Mouse (Mus musculus): ENCODE data around the gene Cryzl1.

Gene Cryzl1

DNA sequence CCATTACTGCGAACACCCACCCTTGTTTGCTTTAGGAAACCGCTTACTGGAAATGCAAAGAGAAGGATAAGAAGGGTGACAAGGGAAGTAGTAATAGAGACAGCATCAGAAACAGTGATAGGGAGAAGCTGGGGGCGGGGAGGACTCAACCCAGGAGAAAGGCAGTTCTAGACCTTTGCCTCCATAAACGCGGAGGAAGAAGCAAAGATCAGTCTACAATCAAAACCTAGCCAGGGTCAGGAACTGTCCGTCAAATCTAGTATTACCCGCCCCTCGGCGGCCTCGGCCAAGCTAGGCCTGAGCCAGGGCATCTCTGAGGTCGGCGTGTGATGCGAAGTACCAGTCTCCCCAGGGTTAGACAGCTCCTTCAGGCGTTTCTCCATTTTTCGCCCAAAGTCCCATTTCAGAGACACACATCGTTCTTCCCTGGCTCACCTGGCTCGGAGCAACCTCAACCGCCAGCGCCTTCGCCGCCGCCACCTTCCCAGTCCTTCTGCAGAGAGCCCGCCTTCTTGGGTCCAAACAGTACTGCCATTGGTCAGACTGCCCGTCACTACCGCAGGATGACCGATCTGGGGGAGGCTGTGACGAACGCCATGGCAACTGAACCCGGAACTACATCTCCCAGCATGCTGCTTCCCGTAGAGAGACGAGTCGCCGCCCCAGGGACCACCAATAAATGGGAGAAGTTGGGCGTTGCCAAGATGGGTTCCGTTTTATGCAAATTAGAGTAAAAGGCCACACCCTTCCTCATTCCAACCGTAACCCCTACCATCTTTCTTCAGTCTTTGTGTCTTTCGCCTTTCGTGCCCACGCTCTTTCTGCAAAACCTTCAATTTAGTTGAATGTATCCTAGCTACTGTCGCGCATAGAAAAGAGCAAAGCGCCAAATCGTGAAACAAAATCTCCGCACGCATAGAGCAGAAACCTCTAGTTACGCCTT, at the start of gene Cryzl1:
TSS of gene Cryzl1 (minus strand) at position 853 of the 943 bp plus-strand sequence.
- DNase-seq (ENCODE audit: low spot score in 2 of 2): peak; percentile 99

DNA sequence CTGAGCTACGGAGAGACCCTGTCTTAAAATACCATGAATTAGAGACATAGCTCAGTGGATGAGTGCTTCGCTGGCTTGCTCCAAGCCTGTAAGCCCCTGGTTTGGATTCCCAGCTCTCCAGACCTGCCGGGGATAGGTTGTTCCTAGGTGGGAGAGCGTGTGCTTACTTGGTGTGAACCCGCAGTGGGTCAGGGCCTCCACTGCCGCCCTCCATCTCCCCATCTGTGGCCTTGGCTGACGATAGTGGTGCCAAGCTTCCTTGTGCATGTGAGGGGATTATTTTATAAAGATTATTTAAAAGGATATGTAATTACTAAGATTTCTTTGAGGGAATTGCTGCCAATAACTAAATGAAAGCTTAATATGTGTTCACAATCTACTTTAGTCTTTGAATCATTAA, 43.8 kb upstream of the Cryzl1 start:
- no peak for DNase-seq (ENCODE audit: low spot score in 2 of 2)

DNA sequence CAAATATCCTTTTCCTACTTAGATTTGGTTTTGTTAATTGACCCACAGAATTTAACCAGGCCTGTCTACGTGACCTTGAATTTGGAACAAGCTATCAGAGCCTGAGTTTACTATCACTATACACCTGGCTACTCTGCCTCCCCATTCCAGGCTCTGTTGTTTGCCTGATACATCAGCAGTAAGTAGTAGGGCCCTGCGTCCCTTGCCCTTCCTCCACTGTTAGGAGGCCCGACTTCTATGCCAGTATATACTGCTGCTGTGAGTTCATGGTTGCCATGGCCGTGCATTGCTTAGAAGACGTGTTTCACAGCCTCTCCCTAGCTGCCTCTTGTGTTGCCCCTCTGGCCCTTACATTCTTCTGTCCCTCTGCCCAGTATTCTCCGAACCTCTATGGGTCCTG, 42.6 kb upstream of the Cryzl1 start:
- no peak for DNase-seq (ENCODE audit: low spot score in 2 of 2)

DNA sequence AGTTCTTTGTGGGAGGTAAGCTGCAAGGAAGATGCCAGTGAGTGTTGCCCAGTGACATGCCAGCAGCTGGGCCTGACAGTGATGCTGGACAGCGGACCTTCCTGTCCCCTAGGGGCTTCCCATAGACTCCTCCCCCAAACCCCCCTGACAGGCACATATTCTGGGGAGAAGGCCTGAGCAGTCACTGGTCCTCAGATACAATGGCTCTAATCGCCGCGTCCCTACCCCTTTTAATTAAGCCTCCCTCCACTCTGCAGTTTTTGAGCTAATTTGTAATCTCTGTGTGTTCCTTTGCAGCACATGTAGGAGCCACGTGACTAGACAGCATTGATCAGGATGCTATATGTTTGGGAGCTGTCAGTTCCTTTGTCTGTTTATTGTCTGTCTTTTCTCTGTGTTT, 41.9 kb upstream of the Cryzl1 start:
- DNase-seq (ENCODE audit: low spot score in 2 of 2): no peak

DNA sequence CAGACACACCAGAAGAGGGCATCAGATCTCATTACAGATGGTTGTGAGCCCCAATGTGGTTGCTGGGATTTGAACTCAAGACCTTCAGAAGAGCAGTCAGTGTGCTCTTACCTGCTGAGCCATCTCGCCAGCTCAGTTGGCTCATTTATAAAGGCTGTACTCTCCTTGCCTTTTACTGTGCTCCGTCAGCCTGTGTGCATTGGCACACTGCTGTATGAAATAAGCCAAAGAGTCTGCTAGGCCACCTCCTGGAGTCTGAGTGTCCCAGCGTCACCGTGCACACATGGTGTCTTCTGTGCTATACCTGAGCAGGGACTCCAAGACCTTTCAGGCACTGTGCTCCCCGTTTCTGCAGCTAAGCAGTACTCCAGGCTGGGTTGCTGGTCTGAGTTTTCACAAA, 41.1 kb upstream of the Cryzl1 start:
- no peak for DNase-seq (ENCODE audit: low spot score in 2 of 2)

DNA sequence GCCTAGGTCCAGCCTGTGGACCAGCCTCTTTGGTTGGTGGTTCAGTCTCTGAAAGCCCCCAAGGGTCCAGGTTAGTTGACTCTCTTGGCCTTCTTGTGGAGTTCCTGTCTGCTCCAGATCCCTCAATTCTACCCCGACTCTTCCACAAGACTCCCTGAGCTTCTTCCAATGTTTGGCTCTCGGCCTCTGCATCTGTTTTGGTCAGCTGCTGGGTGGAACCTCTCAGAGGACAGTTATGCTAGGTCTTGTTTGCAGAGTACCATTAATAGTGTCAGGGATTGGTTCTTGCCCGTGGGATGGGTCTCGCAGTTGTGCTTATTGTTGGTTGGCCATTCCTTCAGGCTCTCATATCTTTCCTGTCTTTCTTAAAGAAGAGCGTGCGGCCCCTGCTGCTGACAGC, 39.8 kb upstream of the Cryzl1 start:
- DNase-seq (ENCODE audit: low spot score in 2 of 2): no peak

DNA sequence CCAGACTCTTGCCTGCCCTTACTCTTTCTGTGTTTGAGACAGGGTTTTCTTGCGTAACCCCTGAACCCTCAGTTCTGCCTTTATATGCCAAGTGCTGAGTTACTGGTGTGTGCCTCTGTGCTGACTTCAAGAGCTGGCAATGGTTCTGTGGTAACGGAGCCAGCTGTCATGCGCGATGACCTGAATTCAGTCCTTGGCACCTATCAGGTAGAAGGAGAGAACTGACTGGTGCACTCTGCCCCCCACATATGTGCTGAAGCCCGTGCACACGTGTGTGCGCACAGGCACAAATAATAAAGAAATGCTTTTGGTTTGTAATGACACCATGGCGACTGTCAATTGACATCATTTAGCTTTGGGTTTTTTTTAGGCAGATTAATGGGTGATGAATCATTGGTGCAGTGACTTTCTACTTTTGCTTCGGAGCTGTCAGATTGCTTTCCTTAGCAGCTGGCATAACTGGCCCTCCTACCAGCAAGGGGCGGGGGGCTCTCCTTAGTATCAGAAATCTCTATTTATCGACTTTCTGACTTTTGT, 38.5 kb upstream of the Cryzl1 start:
- DNase-seq (ENCODE audit: low spot score in 2 of 2): peak; percentile 18 to 34

DNA sequence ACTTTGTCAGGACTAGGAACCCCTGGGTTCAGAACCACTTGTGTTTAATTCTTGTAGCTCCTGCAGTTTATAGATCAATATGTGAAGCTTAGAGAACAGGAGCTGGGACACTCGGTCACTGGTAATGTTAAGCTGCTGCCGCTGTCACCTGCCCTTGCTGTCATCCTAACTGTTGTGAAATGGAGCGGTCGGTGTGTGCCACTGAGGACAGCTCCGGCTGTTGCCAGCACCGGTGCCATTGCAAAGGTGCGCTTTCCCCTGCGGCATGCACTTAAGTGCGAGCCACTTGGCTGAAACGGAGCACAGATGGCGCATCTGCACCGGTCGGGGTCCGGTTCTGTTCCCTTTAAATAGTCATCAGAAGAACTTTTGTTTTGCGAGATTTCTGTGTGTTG, 37.0 kb upstream of the Cryzl1 start:
- no peak for DNase-seq (ENCODE audit: low spot score in 2 of 2)

DNA sequence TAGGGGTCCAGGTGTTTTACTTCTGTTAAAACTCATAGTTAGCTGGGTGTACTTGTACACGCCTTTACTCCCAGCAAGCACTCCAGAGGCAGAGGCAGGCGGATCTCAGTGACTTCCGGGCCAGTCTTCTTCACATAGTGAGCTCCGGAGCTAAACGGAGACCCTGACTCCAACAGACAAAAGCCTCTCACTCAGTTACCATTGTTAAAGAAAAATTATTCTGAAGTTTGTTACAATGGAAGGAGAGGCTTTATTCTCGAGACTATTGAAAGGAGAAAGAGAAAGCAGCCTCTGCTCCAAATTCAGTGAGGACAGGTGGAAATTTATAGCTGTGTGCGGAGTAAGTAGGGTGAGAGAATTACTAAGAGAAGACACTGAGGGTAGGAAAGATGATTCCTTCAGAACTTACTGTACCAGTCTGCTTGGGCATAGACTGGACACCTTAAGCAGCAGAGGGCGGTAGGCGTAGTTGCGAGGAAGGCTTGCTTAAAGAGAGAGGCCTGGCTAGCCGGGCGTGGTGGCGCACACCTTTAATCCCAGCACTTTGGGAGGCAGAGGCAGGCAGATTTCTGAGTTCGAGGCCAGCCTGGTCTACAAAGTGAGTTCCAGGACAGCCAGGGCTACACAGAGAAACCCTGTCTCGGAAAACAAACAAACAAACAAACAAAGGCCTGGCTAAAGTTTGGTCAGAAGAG, 36.5 kb upstream of the Cryzl1 start:
- no peak for DNase-seq (ENCODE audit: low spot score in 2 of 2)

DNA sequence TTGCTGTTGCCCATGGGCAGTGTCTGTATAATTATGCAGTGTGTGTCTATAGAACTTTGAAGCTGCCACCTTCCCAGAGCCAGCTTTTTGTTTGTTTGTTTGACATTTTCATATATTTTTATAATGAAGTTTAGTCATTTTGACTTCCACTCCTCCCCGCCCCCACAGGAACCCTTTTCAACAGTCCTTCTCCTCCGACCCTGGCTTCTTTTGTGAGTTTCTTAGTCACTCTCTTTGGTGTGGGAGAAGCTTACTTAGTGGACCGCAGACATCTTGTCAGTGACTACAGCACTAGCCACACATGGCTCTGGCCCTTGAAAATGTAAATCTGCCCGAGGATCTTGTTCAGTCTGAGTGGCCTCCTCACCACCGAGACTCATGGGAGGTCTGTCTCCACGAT, 35.6 kb upstream of the Cryzl1 start:
- DNase-seq (ENCODE audit: low spot score in 2 of 2): no peak

DNA sequence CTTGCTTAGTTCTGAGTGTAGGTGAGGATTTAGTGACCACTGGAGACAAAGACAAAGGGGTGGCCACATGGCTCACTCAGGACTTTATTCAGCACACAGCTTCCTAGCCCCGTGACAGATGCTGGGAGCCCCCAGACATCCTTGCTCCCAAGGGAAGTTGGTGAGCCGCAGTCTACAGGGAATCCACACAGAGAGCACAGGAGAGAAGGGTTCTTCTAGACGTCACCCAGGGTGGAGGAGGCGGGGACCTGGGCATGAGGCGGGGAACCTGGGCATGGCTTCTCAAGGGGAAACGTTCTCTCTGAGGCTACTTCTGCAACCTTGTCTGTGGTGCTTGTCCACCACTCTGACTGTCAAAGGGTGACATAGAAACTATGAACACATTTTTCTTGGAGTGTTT, 35.2 kb upstream of the Cryzl1 start:
- DNase-seq (ENCODE audit: low spot score in 2 of 2): no peak

DNA sequence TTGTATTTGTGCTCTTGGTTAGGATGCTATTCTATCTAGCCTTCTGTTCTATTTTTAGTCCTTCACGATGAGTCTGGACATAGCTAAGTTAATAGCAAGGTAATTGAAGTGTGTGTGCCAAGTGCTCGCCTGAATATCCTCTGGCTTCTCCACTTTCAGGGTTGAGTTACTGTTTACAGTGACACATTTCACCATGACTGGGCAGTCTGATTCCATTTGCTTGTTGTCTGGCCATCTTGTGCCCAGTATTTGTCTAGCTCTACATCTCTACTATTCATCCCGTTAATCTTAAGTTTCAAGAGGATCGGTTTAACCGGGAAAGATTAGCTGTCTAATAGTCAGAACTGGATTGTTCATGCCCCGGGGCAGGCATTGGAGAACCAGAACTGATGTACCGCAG, 33.7 kb upstream of the Cryzl1 start:
- no peak for DNase-seq (ENCODE audit: low spot score in 2 of 2)

DNA sequence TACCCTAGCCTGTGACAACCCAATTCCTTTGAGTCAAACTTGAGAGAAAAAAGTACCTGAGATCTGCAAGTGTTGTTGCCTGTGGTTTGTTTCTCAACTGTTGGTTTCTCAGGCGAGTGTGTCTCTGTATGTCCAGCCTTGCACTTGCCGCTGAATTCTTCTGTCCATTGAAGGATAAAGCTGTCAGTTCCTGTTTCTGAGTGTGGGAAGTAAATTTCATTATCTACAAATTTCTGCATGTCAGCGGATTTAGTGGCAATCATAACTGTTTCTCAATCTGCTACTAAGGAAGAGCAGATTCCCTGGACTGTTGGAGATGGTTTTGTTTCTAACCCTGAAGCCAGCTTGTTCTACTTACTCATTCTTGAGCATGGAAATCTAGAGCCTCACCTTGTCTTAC, 33.0 kb upstream of the Cryzl1 start:
- no peak for DNase-seq (ENCODE audit: low spot score in 2 of 2)

DNA sequence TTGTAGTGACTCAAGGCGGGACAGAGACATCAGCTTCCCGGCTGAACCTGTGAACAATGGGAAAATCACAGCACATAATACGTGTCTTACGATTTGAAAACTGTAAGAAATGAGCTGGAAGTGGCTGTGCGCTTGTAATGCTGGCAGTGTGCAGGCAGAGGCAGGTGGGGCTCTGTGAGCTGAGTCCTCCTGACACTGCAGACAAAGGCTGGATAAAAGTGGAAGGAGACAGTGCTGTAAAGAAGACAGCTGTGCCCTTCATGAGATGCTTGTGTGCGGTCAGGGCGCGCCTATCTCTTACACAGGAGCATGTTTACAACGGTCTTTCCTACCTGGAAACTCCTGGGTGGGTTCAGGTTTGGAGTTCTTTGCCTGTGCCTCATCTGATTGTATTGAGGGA, 32.4 kb upstream of the Cryzl1 start:
- DNase-seq (ENCODE audit: low spot score in 2 of 2): no peak

DNA sequence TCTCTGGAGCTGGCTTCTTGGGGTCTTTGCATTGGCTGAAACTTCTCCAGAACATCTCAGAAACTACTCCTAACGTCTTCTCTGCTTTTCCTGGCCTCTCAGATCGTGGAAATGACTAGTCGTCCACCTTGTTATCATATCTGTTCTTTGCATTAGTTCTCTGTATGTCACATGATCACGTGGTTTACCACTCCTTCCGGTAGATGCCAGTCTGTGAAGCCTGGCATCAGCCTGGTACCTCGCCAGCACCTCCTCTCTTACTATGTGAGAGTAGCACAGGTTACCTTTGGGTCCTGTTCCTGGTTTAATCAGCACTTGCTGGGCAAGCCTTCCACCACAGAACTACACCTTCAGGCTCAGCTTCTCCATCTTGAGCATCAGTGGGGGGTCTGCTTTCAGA, 26.2 kb upstream of the Cryzl1 start:
- DNase-seq (ENCODE audit: low spot score in 2 of 2): no peak

DNA sequence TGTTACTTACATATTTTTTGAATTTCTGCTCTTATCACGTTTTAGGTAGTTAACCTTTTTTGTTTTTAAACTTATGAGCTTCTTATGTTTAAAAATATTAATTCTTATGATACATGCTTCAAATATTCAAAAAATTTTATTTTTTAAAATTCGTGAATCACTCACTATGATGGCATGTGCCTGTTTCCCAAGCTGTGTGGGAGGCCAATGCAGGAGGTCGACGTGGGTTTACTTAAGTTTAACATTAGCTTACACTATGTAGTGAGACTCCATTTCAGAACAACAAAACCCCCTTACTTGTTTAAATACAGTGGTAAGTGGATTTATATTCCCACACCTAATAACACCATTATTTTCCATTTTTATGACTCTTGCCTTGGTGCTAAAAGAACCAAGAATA, 24.8 kb upstream of the Cryzl1 start:
- no peak for DNase-seq (ENCODE audit: low spot score in 2 of 2)

DNA sequence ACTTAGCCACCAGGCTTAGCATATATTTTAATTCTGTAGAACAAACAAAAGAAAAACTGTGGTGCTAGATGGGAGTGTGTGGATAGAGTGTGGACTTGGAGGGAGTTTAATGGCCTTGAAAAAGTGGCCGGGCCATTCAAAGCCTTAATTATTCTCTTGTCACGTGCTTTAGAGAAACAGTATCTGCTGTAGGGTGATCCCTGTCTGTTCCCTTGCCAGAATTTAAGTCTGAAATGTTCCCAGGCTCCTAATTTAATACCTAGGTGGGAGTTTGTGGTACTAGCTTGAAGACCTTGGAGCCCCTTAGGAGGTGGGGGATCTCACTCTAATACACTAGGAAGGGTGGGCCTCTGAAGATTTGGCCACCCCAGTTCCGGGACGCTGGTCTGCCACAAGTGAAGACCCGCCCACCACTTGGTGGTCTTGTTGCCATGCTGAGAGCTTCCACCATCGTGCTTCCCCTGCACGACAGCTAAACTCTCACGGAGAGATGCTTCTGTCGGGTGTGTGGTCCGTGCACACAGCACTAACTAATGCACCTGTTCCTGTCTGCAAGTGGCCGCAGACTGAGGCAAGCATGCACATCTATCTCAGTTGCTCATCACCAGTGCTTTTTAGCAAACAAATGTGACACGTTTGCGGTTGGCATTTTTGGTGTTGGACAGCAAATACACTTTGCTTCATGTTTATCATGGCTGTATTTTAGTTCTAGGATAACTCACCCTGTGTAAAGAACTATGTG, 23.0 kb upstream of the Cryzl1 start:
- no peak for DNase-seq (ENCODE audit: low spot score in 2 of 2)

DNA sequence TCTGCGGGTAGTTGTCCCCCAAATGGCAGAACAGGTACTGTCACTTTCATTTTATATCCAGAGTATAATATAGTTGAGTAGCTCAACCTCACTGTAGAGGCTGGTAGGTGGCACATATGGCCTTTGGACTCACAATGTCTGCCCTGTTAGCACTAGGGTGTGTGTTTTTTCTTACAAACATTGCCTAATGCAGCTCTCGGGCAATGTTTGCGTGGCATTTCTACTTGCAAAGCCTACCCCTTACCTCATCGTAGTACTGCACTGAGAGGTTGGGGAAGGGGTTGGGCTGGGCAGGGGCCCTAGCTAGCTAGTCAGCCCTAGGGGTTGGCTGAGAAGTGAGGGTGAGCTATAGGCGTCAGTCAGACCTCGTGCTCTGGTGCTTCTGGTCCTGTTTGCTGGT, 18.8 kb upstream of the Cryzl1 start:
- DNase-seq (ENCODE audit: low spot score in 2 of 2): no peak

DNA sequence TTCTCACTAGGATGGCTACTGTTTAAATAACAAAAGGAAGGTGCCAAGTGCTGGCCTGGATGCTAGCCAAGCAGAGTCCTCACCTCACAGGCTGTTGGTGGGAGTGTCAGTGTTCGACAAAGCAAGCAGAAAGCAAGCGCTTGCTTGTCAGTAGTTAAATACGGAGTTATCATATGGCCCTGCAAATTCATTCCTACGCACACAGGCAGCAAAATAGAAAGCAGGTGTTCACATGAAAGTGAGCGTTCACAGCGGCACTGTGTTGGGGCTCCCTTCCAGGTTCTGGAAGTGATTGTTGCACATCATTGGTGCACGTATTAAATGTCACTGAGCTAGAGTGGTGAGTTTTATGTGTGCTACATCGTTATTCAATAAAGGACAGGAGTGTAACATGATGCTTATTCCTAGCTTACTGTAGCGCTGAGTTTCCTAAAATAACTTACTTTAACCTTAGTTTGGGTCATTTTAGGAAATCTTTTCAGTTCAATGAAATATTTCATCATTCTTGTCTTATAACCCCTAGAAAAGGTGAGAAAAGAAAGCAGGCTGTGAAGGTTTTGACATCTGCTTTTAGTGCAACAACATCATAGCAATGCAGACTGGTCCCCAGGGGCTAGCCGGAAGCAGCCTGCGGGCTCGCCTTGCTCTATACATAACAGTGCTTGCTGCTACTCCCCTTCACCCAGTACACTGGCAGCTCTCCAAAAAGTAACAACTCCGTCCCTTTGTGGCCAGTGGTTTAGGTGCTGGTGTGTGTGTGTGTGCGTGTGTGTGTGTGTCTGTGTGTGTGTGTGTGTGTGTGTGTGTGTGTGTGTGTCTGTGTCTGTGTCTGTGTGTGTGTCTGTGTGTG, 17.6 kb upstream of the Cryzl1 start:
- peak; percentile 67 to 72 for DNase-seq (ENCODE audit: low spot score in 2 of 2)

DNA sequence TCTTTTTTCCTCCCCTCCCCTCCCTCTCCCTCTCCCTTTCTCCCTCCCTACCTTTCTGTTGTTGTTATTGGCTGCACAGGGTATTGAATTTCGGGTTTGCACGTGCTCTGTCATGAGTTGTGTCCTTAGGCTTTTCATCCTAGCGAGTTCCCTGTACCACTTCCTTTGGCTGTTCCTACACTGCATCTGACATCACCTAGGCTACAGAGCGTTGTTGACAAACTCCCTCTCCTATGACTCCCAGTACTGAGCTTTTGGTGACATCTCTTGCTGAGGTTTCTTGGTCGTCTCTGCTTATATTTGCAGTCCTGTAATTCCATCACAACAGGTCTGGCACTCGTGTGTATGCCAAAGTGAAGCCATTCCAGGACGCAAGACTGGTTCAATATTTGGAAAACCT, 14.3 kb upstream of the Cryzl1 start:
- DNase-seq (ENCODE audit: low spot score in 2 of 2): no peak

DNA sequence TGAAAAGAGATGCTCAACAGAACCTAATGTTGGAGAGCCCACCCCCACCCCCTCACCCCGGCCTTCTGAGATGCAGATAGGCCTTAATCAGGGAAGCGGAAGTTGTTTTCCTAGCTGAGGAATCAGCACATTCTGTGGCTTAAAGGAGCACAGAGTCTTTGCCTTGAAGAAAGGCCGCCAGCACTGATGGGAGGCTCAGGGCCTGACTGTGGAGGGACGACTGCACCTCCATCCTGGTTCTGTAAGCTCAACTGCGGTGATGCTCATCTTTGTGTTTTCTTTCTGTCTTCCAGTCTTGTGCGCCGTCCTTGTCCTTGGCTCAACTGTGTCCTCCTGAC, 12.1 kb upstream of the Cryzl1 start:
- no peak for DNase-seq (ENCODE audit: low spot score in 2 of 2)

Measured in right cerebral cortex, adult 2 months (tissue).